Mouse (Mus musculus): ENCODE measurements at regions not wholly inside any gene's neighbourhood (a gene's known extent, or its start where the extent isn't known, plus 50 kb on each side); places are given as distances from the start of the nearest gene placed in this dataset.
"Not testable (repeated sequence)": the region's sequence is repeated elsewhere in the genome, so short reads cannot be mapped to it uniquely, and the experiment has no call there.

DNA sequence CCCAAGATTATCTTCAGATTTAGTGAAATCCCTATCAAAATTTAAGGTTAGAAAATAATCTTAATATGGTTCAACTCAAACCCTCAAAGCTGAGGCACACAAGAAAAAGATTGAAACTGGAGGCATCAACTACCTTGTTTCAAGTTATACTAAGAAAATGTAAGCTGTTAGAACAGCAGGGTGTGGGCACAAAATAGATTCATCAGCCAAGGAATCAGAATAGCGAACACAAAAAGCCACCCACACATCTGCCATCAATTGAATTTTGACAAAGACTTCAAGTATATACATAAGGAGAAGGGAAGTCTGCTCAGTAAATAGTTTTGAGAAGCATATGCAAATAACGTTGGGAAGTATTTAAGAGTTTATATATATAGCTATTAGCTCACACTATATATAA is 720.9 kb upstream of the Man1a start:
- no peak overlapping the region for H3K27ac ChIP-seq (ENCODE audit: insufficient read depth, low read depth, low read length, poor library complexity, severe bottlenecking)
- DNase-seq (ENCODE audit: low read depth, low spot score) = no peak
- in situ Hi-C loops (cut with MboI; ENCODE audit: low sequenced_read_pairs in 2 of 2, unreplicated experiment in 2 of 2) = no loop called here
- TF ChIP-seq MAFK (IDR thresholded peaks at IDR 0.05; ENCODE audit: insufficient read depth, low read depth, low read length) (no peak), HCFC1 (IDR thresholded peaks at IDR 0.05; ENCODE audit: borderline replicate concordance, insufficient read depth, low read length) (no peak), ZNF384 (IDR thresholded peaks at IDR 0.05; ENCODE audit: low read depth, low read length) (no peak), ZC3H11A (IDR thresholded peaks at IDR 0.05; ENCODE audit: borderline replicate concordance, low read depth, low read length) (no peak), CHD2 (IDR thresholded peaks at IDR 0.05; ENCODE audit: low read depth, low read length) (no peak)
- no peaks in the 10 kb centered on the region for H3K36me3 ChIP-seq (ENCODE audit: control insufficient read depth, insufficient read depth, low read length, poor library complexity, severe bottlenecking)
- H3K4me3 ChIP-seq (ENCODE audit: insufficient read depth in 1 of 2, low read depth in 1 of 2, low read length in 2 of 2, poor library complexity in 1 of 2, severe bottlenecking in 1 of 2) = no peak overlapping the region
- H3K9me3 ChIP-seq (ENCODE audit: control insufficient read depth, insufficient read depth, low read depth, low read length) = no peaks in the 10 kb centered on the region
- no peaks in the 10 kb centered on the region for H3K4me1 ChIP-seq (ENCODE audit: control insufficient read depth in 2 of 2, insufficient read depth in 2 of 2, low read length in 2 of 2, poor library complexity in 1 of 2)
- H3K9ac ChIP-seq (ENCODE audit: insufficient read depth, low read depth, low read length, poor library complexity, severe bottlenecking) = no peak overlapping the region

DNA sequence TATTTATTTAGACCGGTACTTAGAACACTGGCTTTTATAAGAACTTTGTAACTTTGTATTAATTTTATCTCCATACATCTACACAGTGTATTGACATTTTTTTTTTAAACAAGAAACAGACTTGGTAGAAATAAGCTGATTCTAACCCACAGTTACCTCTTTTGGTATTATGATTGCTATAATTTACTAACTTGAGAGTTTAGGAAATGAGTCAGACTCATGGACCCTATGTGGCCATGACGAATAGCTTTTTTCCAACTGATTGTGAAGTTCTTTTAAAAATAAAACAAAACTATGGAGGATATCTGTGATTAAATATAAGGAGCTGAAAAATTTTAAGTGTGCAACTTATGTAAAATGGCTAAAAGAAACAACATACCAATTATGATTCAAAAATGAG is 684.7 kb upstream of the Man1a start:
- H3K4me3 ChIP-seq (ENCODE audit: insufficient read depth in 1 of 2, low read depth in 1 of 2, low read length in 2 of 2, poor library complexity in 1 of 2, severe bottlenecking in 1 of 2) = no peak overlapping the region
- H3K36me3 ChIP-seq (ENCODE audit: control insufficient read depth, insufficient read depth, low read length, poor library complexity, severe bottlenecking) = no peaks in the 10 kb centered on the region
- H3K27ac ChIP-seq (ENCODE audit: insufficient read depth, low read depth, low read length, poor library complexity, severe bottlenecking) = no peak overlapping the region
- no peak for DNase-seq (ENCODE audit: low read depth, low spot score)
- in situ Hi-C loops (cut with MboI; ENCODE audit: low sequenced_read_pairs in 2 of 2, unreplicated experiment in 2 of 2) = no loop called here
- TF ChIP-seq HCFC1 (IDR thresholded peaks at IDR 0.05; ENCODE audit: borderline replicate concordance, insufficient read depth, low read length) (no peak), ZC3H11A (IDR thresholded peaks at IDR 0.05; ENCODE audit: borderline replicate concordance, low read depth, low read length) (no peak), CHD2 (IDR thresholded peaks at IDR 0.05; ENCODE audit: low read depth, low read length) (no peak), ZNF384 (IDR thresholded peaks at IDR 0.05; ENCODE audit: low read depth, low read length) (no peak), MAFK (IDR thresholded peaks at IDR 0.05; ENCODE audit: insufficient read depth, low read depth, low read length) (no peak)
- no peaks in the 10 kb centered on the region for H3K9me3 ChIP-seq (ENCODE audit: control insufficient read depth, insufficient read depth, low read depth, low read length)
- H3K9ac ChIP-seq (ENCODE audit: insufficient read depth, low read depth, low read length, poor library complexity, severe bottlenecking) = no peak overlapping the region
- H3K4me1 ChIP-seq (ENCODE audit: control insufficient read depth in 2 of 2, insufficient read depth in 2 of 2, low read length in 2 of 2, poor library complexity in 1 of 2) = no peaks in the 10 kb centered on the region

DNA sequence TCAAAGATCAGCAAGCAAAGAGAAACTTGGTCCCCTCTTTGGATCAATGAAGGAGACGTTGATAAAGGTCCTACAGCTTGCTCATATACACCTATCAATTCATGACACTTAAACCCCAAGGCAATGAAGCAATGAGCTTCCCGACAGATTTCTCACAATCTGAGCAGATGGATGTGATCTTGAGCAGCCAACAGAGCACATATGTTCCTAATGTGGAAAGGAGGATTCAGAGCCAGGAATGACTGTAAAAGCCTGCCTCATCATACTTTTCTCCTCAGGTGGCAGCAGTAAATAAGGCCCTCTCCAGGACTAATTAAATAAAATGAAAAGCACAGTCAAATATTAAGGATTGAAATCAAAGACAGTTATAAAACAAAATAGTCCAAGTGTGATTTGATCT is 672.8 kb upstream of the Man1a start:
- TF ChIP-seq ZNF384 (IDR thresholded peaks at IDR 0.05; ENCODE audit: low read depth, low read length) (no peak), HCFC1 (IDR thresholded peaks at IDR 0.05; ENCODE audit: borderline replicate concordance, insufficient read depth, low read length) (no peak), CHD2 (IDR thresholded peaks at IDR 0.05; ENCODE audit: low read depth, low read length) (no peak), ZC3H11A (IDR thresholded peaks at IDR 0.05; ENCODE audit: borderline replicate concordance, low read depth, low read length) (no peak)
- H3K9me3 ChIP-seq (ENCODE audit: control insufficient read depth, insufficient read depth, low read depth, low read length) = no peaks in the 10 kb centered on the region
- in situ Hi-C loops (cut with MboI; ENCODE audit: low sequenced_read_pairs in 2 of 2, unreplicated experiment in 2 of 2) = no loop called here
- no peaks in the 10 kb centered on the region for H3K4me1 ChIP-seq (ENCODE audit: control insufficient read depth in 2 of 2, insufficient read depth in 2 of 2, low read length in 2 of 2, poor library complexity in 1 of 2)
- H3K4me3 ChIP-seq (ENCODE audit: insufficient read depth in 1 of 2, low read depth in 1 of 2, low read length in 2 of 2, poor library complexity in 1 of 2, severe bottlenecking in 1 of 2) = no peak overlapping the region
- H3K27ac ChIP-seq (ENCODE audit: insufficient read depth, low read depth, low read length, poor library complexity, severe bottlenecking) = no peak overlapping the region
- DNase-seq (ENCODE audit: low read depth, low spot score) = no peak
- H3K9ac ChIP-seq (ENCODE audit: insufficient read depth, low read depth, low read length, poor library complexity, severe bottlenecking) = no peak overlapping the region
- no peaks in the 10 kb centered on the region for H3K36me3 ChIP-seq (ENCODE audit: control insufficient read depth, insufficient read depth, low read length, poor library complexity, severe bottlenecking)

DNA sequence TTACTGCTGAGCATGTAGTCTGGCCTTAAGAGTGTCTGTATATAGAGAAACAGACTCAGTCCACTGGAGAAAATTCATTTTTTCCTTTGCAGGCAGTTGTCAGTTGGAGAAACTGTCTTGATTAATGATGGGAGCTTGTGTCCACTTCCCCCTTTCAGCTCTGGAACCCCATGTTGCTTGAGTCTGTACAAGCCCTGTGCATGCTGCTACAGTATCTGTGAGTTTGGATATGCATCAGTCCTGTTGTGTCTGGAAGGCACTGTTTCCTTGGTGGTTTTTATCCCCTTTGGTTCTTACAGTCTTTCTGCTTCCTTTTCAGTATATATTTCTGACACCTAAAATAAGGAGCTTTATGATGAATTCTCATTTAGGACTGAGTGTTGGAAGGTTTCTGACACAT is 660.7 kb upstream of the Man1a start:
- no peak for DNase-seq (ENCODE audit: low read depth, low spot score)
- H3K4me1 ChIP-seq (ENCODE audit: control insufficient read depth in 2 of 2, insufficient read depth in 2 of 2, low read length in 2 of 2, poor library complexity in 1 of 2) = no peaks in the 10 kb centered on the region
- H3K9me3 ChIP-seq (ENCODE audit: control insufficient read depth, insufficient read depth, low read depth, low read length) = no peaks in the 10 kb centered on the region
- H3K27ac ChIP-seq (ENCODE audit: insufficient read depth, low read depth, low read length, poor library complexity, severe bottlenecking) = no peak overlapping the region
- TF ChIP-seq MAFK (IDR thresholded peaks at IDR 0.05; ENCODE audit: insufficient read depth, low read depth, low read length) (no peak), ZNF384 (IDR thresholded peaks at IDR 0.05; ENCODE audit: low read depth, low read length) (no peak), HCFC1 (IDR thresholded peaks at IDR 0.05; ENCODE audit: borderline replicate concordance, insufficient read depth, low read length) (no peak)
- in situ Hi-C loops (cut with MboI; ENCODE audit: low sequenced_read_pairs in 2 of 2, unreplicated experiment in 2 of 2) = no loop called here
- no peak overlapping the region for H3K4me3 ChIP-seq (ENCODE audit: insufficient read depth in 1 of 2, low read depth in 1 of 2, low read length in 2 of 2, poor library complexity in 1 of 2, severe bottlenecking in 1 of 2)
- H3K36me3 ChIP-seq (ENCODE audit: control insufficient read depth, insufficient read depth, low read length, poor library complexity, severe bottlenecking) = no peaks in the 10 kb centered on the region
- no peak overlapping the region for H3K9ac ChIP-seq (ENCODE audit: insufficient read depth, low read depth, low read length, poor library complexity, severe bottlenecking)

DNA sequence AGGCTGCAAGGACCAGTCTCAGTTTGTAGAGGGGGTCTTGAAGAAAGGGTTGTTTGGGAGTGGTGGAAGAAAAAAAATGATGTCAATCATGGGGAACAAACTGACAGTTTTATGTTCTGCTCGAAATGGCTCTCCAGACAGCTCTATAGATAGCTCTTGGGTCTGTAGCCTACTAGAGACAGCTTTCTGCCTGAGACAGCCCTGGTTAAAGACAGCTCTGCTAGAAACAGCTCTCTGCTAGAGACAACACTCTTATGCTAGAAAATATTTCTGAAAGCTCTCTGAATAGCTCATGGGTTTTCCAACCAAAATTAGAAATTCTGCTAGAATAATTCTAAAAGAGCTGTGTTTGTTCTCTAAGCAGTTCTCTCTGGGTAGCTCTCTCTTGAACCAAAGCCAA is 636.3 kb upstream of the Man1a start:
- TF ChIP-seq HCFC1 (IDR thresholded peaks at IDR 0.05; ENCODE audit: borderline replicate concordance, insufficient read depth, low read length) (no peak), ZC3H11A (IDR thresholded peaks at IDR 0.05; ENCODE audit: borderline replicate concordance, low read depth, low read length) (no peak), MAFK (IDR thresholded peaks at IDR 0.05; ENCODE audit: insufficient read depth, low read depth, low read length) (no peak), CHD2 (IDR thresholded peaks at IDR 0.05; ENCODE audit: low read depth, low read length) (no peak), ZNF384 (IDR thresholded peaks at IDR 0.05; ENCODE audit: low read depth, low read length) (no peak)
- Histone ChIP-seq H3K9ac (ENCODE audit: insufficient read depth, low read depth, low read length, poor library complexity, severe bottlenecking) (no peak overlapping the region), H3K27ac (ENCODE audit: insufficient read depth, low read depth, low read length, poor library complexity, severe bottlenecking) (no peak overlapping the region), H3K4me3 (ENCODE audit: insufficient read depth in 1 of 2, low read depth in 1 of 2, low read length in 2 of 2, poor library complexity in 1 of 2, severe bottlenecking in 1 of 2) (no peak overlapping the region), H3K4me1 (ENCODE audit: control insufficient read depth in 2 of 2, insufficient read depth in 2 of 2, low read length in 2 of 2, poor library complexity in 1 of 2) (no peaks in the 10 kb centered on the region), H3K9me3 (ENCODE audit: control insufficient read depth, insufficient read depth, low read depth, low read length) (no peaks in the 10 kb centered on the region), H3K36me3 (ENCODE audit: control insufficient read depth, insufficient read depth, low read length, poor library complexity, severe bottlenecking) (no peaks in the 10 kb centered on the region)
- no peak for DNase-seq (ENCODE audit: low read depth, low spot score)
- in situ Hi-C loops (cut with MboI; ENCODE audit: low sequenced_read_pairs in 2 of 2, unreplicated experiment in 2 of 2) = no loop called here

DNA sequence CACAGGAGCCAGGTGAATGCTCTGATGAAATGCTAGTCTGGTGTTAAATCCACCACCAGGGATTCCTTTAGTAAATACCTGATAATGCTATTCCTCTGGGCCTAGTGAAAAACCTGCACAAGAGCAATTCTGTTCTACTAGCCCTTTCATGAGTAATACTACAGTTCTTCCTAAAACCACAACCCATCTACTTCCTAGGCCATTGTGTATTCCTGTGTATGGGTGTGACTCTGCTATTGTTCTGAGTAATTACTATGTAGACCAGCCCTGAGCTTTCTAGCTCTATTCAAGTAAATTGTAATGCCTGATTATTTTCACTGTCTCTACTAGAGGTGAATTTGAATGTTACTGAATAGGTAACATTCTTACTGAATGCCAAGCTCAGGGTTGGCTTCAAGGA is 591.4 kb upstream of the Man1a start:
- H3K9me3 ChIP-seq (ENCODE audit: control insufficient read depth, insufficient read depth, low read depth, low read length); H3K36me3 ChIP-seq (ENCODE audit: control insufficient read depth, insufficient read depth, low read length, poor library complexity, severe bottlenecking); in situ Hi-C loops (cut with MboI; ENCODE audit: low sequenced_read_pairs in 2 of 2, unreplicated experiment in 2 of 2); H3K4me3 ChIP-seq (ENCODE audit: insufficient read depth in 1 of 2, low read depth in 1 of 2, low read length in 2 of 2, poor library complexity in 1 of 2, severe bottlenecking in 1 of 2); H3K27ac ChIP-seq (ENCODE audit: insufficient read depth, low read depth, low read length, poor library complexity, severe bottlenecking); H3K4me1 ChIP-seq (ENCODE audit: control insufficient read depth in 2 of 2, insufficient read depth in 2 of 2, low read length in 2 of 2, poor library complexity in 1 of 2); H3K9ac ChIP-seq (ENCODE audit: insufficient read depth, low read depth, low read length, poor library complexity, severe bottlenecking): not testable (repeated sequence)
- peak; percentile 31 for DNase-seq (ENCODE audit: low read depth, low spot score)

Data from ES-E14 (cell line).